Mouse (Mus musculus): ENCODE results near the gene Dync1i1. TPM values are rescaled to one million over a fixed set of nuclear protein-coding genes. Genes with fewer than 3 reads are reported as not detected.
"Not testable (repeated sequence)": the region's sequence is repeated elsewhere in the genome, so short reads cannot be mapped to it uniquely, and the experiment has no call there.

Dync1i1 gene
- polyA plus RNA-seq (2015; fragmentation: Nextera tagmentation; extraction: Ambion mirVana) = 82.7 and 117 TPM in 2 replicates

GRCm38 (mm10) chr6:5725611-5726236, at the start of gene Dync1i1:
Gene Dync1i1, plus strand, starts transcription at chr6:5725639.
- Histone ChIP-seq H3K27ac (replicated peaks) (peak within 1 kb of the TSS; percentile 81), H3K9ac (replicated peaks) (peak within 1 kb of the TSS; percentile 61), H3K4me2 (replicated peaks) (peak within 1 kb of the TSS; percentile 95), H3K36me3 (no peaks in the 10 kb centered on the region), H3K4me3 (peak within 1 kb of the TSS; percentile 52), H3K27me3 (no peaks in the 10 kb centered on the region), H3K4me1 (peaks cover 16% of the 10 kb centered on the region), H3K9me3 (no peaks in the 10 kb centered on the region)
- peak; percentile 91 for ATAC-seq (replicated peaks)
- under 1% methylated on average over 39 of the region's 40 CpGs for WGBS

- ATAC-seq (replicated peaks) = no peak
- Histone ChIP-seq H3K27ac (replicated peaks) (no peak overlapping the region), H3K9ac (replicated peaks) (no peak overlapping the region), H3K4me3 (no peak overlapping the region), H3K4me2 (replicated peaks) (no peak overlapping the region), H3K4me1 (no peaks in the 10 kb centered on the region), H3K36me3 (no peaks in the 10 kb centered on the region), H3K27me3 (no peaks in the 10 kb centered on the region), H3K9me3 (no peaks in the 10 kb centered on the region)
- WGBS = 93% methylated on average over 3 of the region's 3 CpGs
Measured at GRCm38 (mm10) chr6:5679738-5680137, 45.7 kb upstream of the Dync1i1 start.

GRCm38 (mm10) chr6:5701826-5702225, 23.6 kb upstream of the Dync1i1 start:
- 71% methylated on average over 2 of the region's 2 CpGs for WGBS
- no peak overlapping the region for H3K9ac ChIP-seq (replicated peaks)
- H3K4me3 ChIP-seq = no peak overlapping the region
- H3K27ac ChIP-seq (replicated peaks) = peak overlapping the region; percentile 65
- ATAC-seq (replicated peaks) = peak; percentile 89
- H3K27me3 ChIP-seq = no peaks in the 10 kb centered on the region
- no peaks in the 10 kb centered on the region for H3K36me3 ChIP-seq
- no peaks in the 10 kb centered on the region for H3K4me1 ChIP-seq
- no peak overlapping the region for H3K4me2 ChIP-seq (replicated peaks)
- H3K9me3 ChIP-seq = no peaks in the 10 kb centered on the region

- not testable (repeated sequence) for H3K27me3 ChIP-seq; H3K4me1 ChIP-seq; ATAC-seq (replicated peaks); H3K4me3 ChIP-seq; H3K36me3 ChIP-seq; H3K4me2 ChIP-seq (replicated peaks); H3K27ac ChIP-seq (replicated peaks); H3K9me3 ChIP-seq; H3K9ac ChIP-seq (replicated peaks)
- 34% methylated on average over 3 of the region's 3 CpGs for WGBS
Measured at GRCm38 (mm10) chr6:5707894-5708293, 17.5 kb upstream of the Dync1i1 start.

- Histone ChIP-seq H3K4me2 (replicated peaks) (no peak overlapping the region), H3K27ac (replicated peaks) (no peak overlapping the region), H3K9ac (replicated peaks) (no peak overlapping the region), H3K4me3 (no peak overlapping the region), H3K9me3 (no peaks in the 10 kb centered on the region), H3K4me1 (0 out of 2 replicates have a peak, but pooled peaks cover 1% of the 10 kb centered on the region), H3K27me3 (no peaks in the 10 kb centered on the region), H3K36me3 (no peaks in the 10 kb centered on the region)
- ATAC-seq (replicated peaks) = no peak
- 59% methylated on average over 3 of the region's 3 CpGs for WGBS
Measured at GRCm38 (mm10) chr6:5710063-5710605, 15.3 kb upstream of the Dync1i1 start.

- no peaks in the 10 kb centered on the region for H3K36me3 ChIP-seq
- H3K4me3 ChIP-seq = no peak overlapping the region
- no peak overlapping the region for H3K27ac ChIP-seq (replicated peaks)
- H3K27me3 ChIP-seq = no peaks in the 10 kb centered on the region
- no peak overlapping the region for H3K9ac ChIP-seq (replicated peaks)
- no peaks in the 10 kb centered on the region for H3K9me3 ChIP-seq
- no peak overlapping the region for H3K4me2 ChIP-seq (replicated peaks)
- WGBS = 89% methylated on average over 3 of the region's 3 CpGs
- ATAC-seq (replicated peaks) = no peak
- H3K4me1 ChIP-seq = 0 out of 2 replicates have a peak, but pooled peaks cover 3% of the 10 kb centered on the region
Measured at GRCm38 (mm10) chr6:5712620-5713019, 12.8 kb upstream of the Dync1i1 start.

- H3K4me2 ChIP-seq (replicated peaks) = no peak overlapping the region
- peak overlapping the region; percentile 60 for H3K27ac ChIP-seq (replicated peaks)
- no peak overlapping the region for H3K9ac ChIP-seq (replicated peaks)
- no peak overlapping the region for H3K4me3 ChIP-seq
- H3K9me3 ChIP-seq = no peaks in the 10 kb centered on the region
- WGBS = 64% methylated on average over 3 of the region's 3 CpGs
- ATAC-seq (replicated peaks) = peak; percentile 67; the same call in 1 of the 2 replicates
- H3K4me1 ChIP-seq = 0 out of 2 replicates have a peak, but pooled peaks cover 3% of the 10 kb centered on the region
- H3K36me3 ChIP-seq = no peaks in the 10 kb centered on the region
- H3K27me3 ChIP-seq = no peaks in the 10 kb centered on the region
Measured at GRCm38 (mm10) chr6:5715101-5715618, 10.3 kb upstream of the Dync1i1 start.

GRCm38 (mm10) chr6:5718955-5719354, 6.5 kb upstream of the Dync1i1 start:
- Histone ChIP-seq H3K27ac (replicated peaks) (no peak overlapping the region), H3K27me3 (no peaks in the 10 kb centered on the region), H3K36me3 (no peaks in the 10 kb centered on the region), H3K9ac (replicated peaks) (no peak overlapping the region), H3K4me2 (replicated peaks) (no peak overlapping the region), H3K4me1 (0 out of 2 replicates have a peak, but pooled peaks cover 3% of the 10 kb centered on the region), H3K4me3 (no peak overlapping the region), H3K9me3 (no peaks in the 10 kb centered on the region)
- WGBS = 86% methylated on average over 2 of the region's 2 CpGs
- ATAC-seq (replicated peaks) = no peak

GRCm38 (mm10) chr6:5720716-5721115, 4.7 kb upstream of the Dync1i1 start:
- not testable (repeated sequence) for H3K36me3 ChIP-seq; H3K9me3 ChIP-seq; H3K27ac ChIP-seq (replicated peaks); ATAC-seq (replicated peaks); H3K4me1 ChIP-seq; H3K4me3 ChIP-seq; H3K4me2 ChIP-seq (replicated peaks); H3K9ac ChIP-seq (replicated peaks); H3K27me3 ChIP-seq

GRCm38 (mm10) chr6:5723986-5724385, 1.5 kb upstream of the Dync1i1 start:
- Histone ChIP-seq H3K4me2 (replicated peaks) (no peak overlapping the region), H3K27ac (replicated peaks) (no peak overlapping the region), H3K4me3 (no peak overlapping the region), H3K36me3 (no peaks in the 10 kb centered on the region), H3K27me3 (no peaks in the 10 kb centered on the region), H3K9ac (replicated peaks) (no peak overlapping the region), H3K9me3 (no peaks in the 10 kb centered on the region), H3K4me1 (peaks cover 16% of the 10 kb centered on the region)
- ATAC-seq (replicated peaks) = no peak
- 69% methylated on average over 1 of the region's 1 CpGs for WGBS

- Histone ChIP-seq H3K36me3 (no peaks in the 10 kb centered on the region), H3K4me3 (peak overlapping the region; percentile 52), H3K9ac (replicated peaks) (peak overlapping the region; percentile 61), H3K9me3 (no peaks in the 10 kb centered on the region), H3K4me2 (replicated peaks) (peak overlapping the region; percentile 95), H3K27ac (replicated peaks) (peak overlapping the region; percentile 81), H3K4me1 (peaks cover 16% of the 10 kb centered on the region), H3K27me3 (no peaks in the 10 kb centered on the region)
- 1% methylated on average over 10 of the region's 10 CpGs for WGBS
- peak; percentile 64 for ATAC-seq (replicated peaks)
Measured at GRCm38 (mm10) chr6:5726237-5726670, 815 bp downstream of the Dync1i1 start.

- Histone ChIP-seq H3K9ac (replicated peaks) (no peak overlapping the region), H3K4me1 (no peaks in the 10 kb centered on the region), H3K9me3 (no peaks in the 10 kb centered on the region), H3K27ac (replicated peaks) (peak overlapping the region; percentile 54), H3K4me2 (replicated peaks) (no peak overlapping the region), H3K4me3 (no peak overlapping the region), H3K36me3 (no peaks in the 10 kb centered on the region), H3K27me3 (no peaks in the 10 kb centered on the region)
- WGBS = 71% methylated on average over 3 of the region's 3 CpGs
- no peak for ATAC-seq (replicated peaks)
Measured at GRCm38 (mm10) chr6:5733217-5733616, 7.8 kb downstream of the Dync1i1 start.
